Mouse (Mus musculus) CH12.LX (cell line): Measurements from ENCODE around the gene Prkca. TPM values are rescaled to one million over a fixed set of nuclear protein-coding genes. Genes with fewer than 3 reads are reported as not detected.

Source experiments
- DNase-seq: peaks from one replicate; pipeline ENCODE4 v3.0.0-alpha.2; 2013; ENCODE audit errors: extremely low read depth
- H3K27ac ChIP-seq: 2 replicates; pipeline ENCODE4 v1.5.1; 2012; ENCODE audit warnings: low read depth, mild to moderate bottlenecking, control low read depth, moderate library complexity; ENCODE audit not compliant: insufficient read depth
- H3K27me3 ChIP-seq: replicated peaks from 2 replicates; pipeline ENCODE3; 2012; ENCODE audit warnings: inconsistent platforms
- H3K36me3 ChIP-seq, 2 experiments: replicated peaks in 1 of 2; 2 replicates each; pipeline versions ENCODE3 to v1.6.1; 2012; ENCODE audit warnings: inconsistent platforms in 1 of 2, low read length in 1 of 2, mild to moderate bottlenecking in 1 of 2, mixed read lengths in 1 of 2, moderate library complexity in 1 of 2; ENCODE audit not compliant: control insufficient read depth in 1 of 2, insufficient read depth in 1 of 2
- H3K4me1 ChIP-seq, 2 experiments: 2 replicates each; pipeline ENCODE4 v1.6.1; 2012; ENCODE audit warnings: inconsistent platforms in 1 of 2, moderate library complexity in 1 of 2; ENCODE audit not compliant: insufficient read depth in 2 of 2, control insufficient read depth in 1 of 2
- H3K4me2 ChIP-seq: 2 replicates; pipeline ENCODE4 v1.6.1; 2012; ENCODE audit warnings: low read depth, mild to moderate bottlenecking, control low read depth; ENCODE audit not compliant: poor library complexity, insufficient read depth, severe bottlenecking
- H3K4me3 ChIP-seq, 3 experiments: fragments of 150-350 bp in 1 of 3; sonication (generic) in 1 of 3; replicated peaks in 1 of 3; 2 replicates each; pipeline versions ENCODE3 to v1.5.1; 2011 to 2012; ENCODE audit warnings: low read depth in 2 of 3, low read length in 2 of 3, mild to moderate bottlenecking in 2 of 3, moderate library complexity in 2 of 3, control low read depth in 1 of 3, improper control_type of control experiment in 1 of 3, inconsistent platforms in 1 of 3, mixed read lengths in 1 of 3; ENCODE audit not compliant: poor library complexity in 1 of 3
- H3K79me2 ChIP-seq: replicated peaks from 2 replicates; pipeline ENCODE4 v1.6.1; 2012; ENCODE audit warnings: mild to moderate bottlenecking, moderate library complexity; ENCODE audit not compliant: control insufficient read depth, poor library complexity, insufficient read depth, severe bottlenecking; ENCODE audit errors: extremely low read depth
- H3K9ac ChIP-seq: 2 replicates; pipeline ENCODE4 v1.6.1; 2012; ENCODE audit warnings: low read depth, mild to moderate bottlenecking, control low read depth, moderate library complexity; ENCODE audit not compliant: insufficient read depth
- H3K9me3 ChIP-seq: replicated peaks from 2 replicates; pipeline ENCODE3; 2012; ENCODE audit warnings: low read length, inconsistent platforms, mixed read lengths
- BHLHE40 ChIP-seq: IDR thresholded peaks from 2 replicates; pipeline ENCODE4 v1.6.1; 2011; ENCODE audit warnings: mild to moderate bottlenecking, low read depth, low read length, improper control_type of control experiment
- CHD2 ChIP-seq: IDR thresholded peaks from 2 replicates; pipeline ENCODE4 v1.6.1; 2011; ENCODE audit warnings: low read length, improper control_type of control experiment
- E2F4 ChIP-seq: IDR thresholded peaks from 2 replicates; pipeline ENCODE4 v1.6.1; 2011; ENCODE audit warnings: low read depth, low read length, improper control_type of control experiment; ENCODE audit not compliant: insufficient replicate concordance
- ELF1 ChIP-seq: IDR thresholded peaks from 2 replicates; pipeline ENCODE4 v1.6.1; 2014; ENCODE audit warnings: low read depth, mild to moderate bottlenecking, inconsistent platforms, low read length, improper control_type of control experiment
- GABPA ChIP-seq: IDR thresholded peaks from 2 replicates; pipeline ENCODE4 v1.6.1; 2012; ENCODE audit warnings: low read depth, low read length, improper control_type of control experiment, inconsistent platforms; ENCODE audit not compliant: insufficient replicate concordance
- JUN ChIP-seq: IDR thresholded peaks from 2 replicates; pipeline ENCODE4 v1.6.1; 2011; ENCODE audit warnings: low read depth, mild to moderate bottlenecking, low read length, improper control_type of control experiment, moderate library complexity; ENCODE audit not compliant: insufficient read depth
- JUND ChIP-seq: conservative IDR thresholded peaks from 2 replicates; pipeline ENCODE4 v1.6.1; 2011; ENCODE audit warnings: low read depth, low read length, improper control_type of control experiment
- MAFK ChIP-seq: IDR thresholded peaks from 2 replicates; pipeline ENCODE4 v1.6.1; 2011; ENCODE audit warnings: low read length, improper control_type of control experiment; ENCODE audit not compliant: insufficient replicate concordance
- MAX ChIP-seq: IDR thresholded peaks from 2 replicates; pipeline ENCODE4 v1.6.1; 2011; ENCODE audit warnings: low read length, improper control_type of control experiment
- MAZ ChIP-seq: IDR thresholded peaks from 2 replicates; pipeline ENCODE4 v1.6.1; 2012; ENCODE audit warnings: low read depth, mild to moderate bottlenecking, inconsistent platforms, low read length, improper control_type of control experiment, moderate library complexity
- MEF2A ChIP-seq: IDR thresholded peaks from 2 replicates; pipeline ENCODE4 v1.6.1; 2014; ENCODE audit warnings: low read depth, mild to moderate bottlenecking, inconsistent platforms, low read length, improper control_type of control experiment, borderline replicate concordance
- NELFE ChIP-seq: IDR thresholded peaks from 2 replicates; pipeline ENCODE4 v1.6.1; 2011; ENCODE audit warnings: low read depth, low read length, improper control_type of control experiment
- POLR2A ChIP-seq: IDR thresholded peaks from 2 replicates; pipeline ENCODE4 v1.6.1; 2011; ENCODE audit warnings: low read depth, mild to moderate bottlenecking, improper control_type of control experiment, low read length
- POLR2AphosphoS2 ChIP-seq: IDR thresholded peaks from 2 replicates; pipeline ENCODE4 v1.6.1; 2011; ENCODE audit warnings: low read depth, low read length, improper control_type of control experiment
- RAD21 ChIP-seq: IDR thresholded peaks from 2 replicates; pipeline ENCODE4 v1.6.1; 2011; ENCODE audit warnings: low read depth, mild to moderate bottlenecking, low read length, improper control_type of control experiment, moderate library complexity
- RCOR1 ChIP-seq: conservative IDR thresholded peaks from 2 replicates; pipeline ENCODE4 v1.6.1; 2012; ENCODE audit warnings: low read depth, mild to moderate bottlenecking, inconsistent platforms, low read length, improper control_type of control experiment
- SMC3 ChIP-seq: IDR thresholded peaks from 2 replicates; pipeline ENCODE4 v1.6.1; 2011; ENCODE audit warnings: low read depth, low read length, improper control_type of control experiment
- TBP ChIP-seq: conservative IDR thresholded peaks from 2 replicates; pipeline ENCODE4 v1.6.1; 2011; ENCODE audit warnings: low read depth, low read length, improper control_type of control experiment
- TCF12 ChIP-seq: IDR thresholded peaks from 2 replicates; pipeline ENCODE4 v1.6.1; 2014; ENCODE audit warnings: low read depth, mild to moderate bottlenecking, inconsistent platforms, low read length, improper control_type of control experiment
- UBTF ChIP-seq: IDR thresholded peaks from 2 replicates; pipeline ENCODE4 v1.6.1; 2012; ENCODE audit warnings: low read depth, mild to moderate bottlenecking, inconsistent platforms, low read length, improper control_type of control experiment, moderate library complexity
- USF1 ChIP-seq: IDR thresholded peaks from 2 replicates; pipeline ENCODE4 v1.6.1; 2014; ENCODE audit warnings: low read depth, mild to moderate bottlenecking, inconsistent platforms, low read length, improper control_type of control experiment
- USF2 ChIP-seq: conservative IDR thresholded peaks from 2 replicates; pipeline ENCODE4 v1.6.1; 2011; ENCODE audit warnings: low read depth, low read length, improper control_type of control experiment
- ZC3H11A ChIP-seq: IDR thresholded peaks from 2 replicates; pipeline ENCODE4 v1.6.1; 2012; ENCODE audit warnings: low read depth, mild to moderate bottlenecking, inconsistent platforms, low read length, improper control_type of control experiment
- ZKSCAN1 ChIP-seq: IDR thresholded peaks from 2 replicates; pipeline ENCODE4 v1.6.1; 2012; ENCODE audit warnings: low read depth, inconsistent platforms, low read length, improper control_type of control experiment, borderline replicate concordance
- ZNF384 ChIP-seq: IDR thresholded peaks from 2 replicates; pipeline ENCODE4 v1.6.1; 2012; ENCODE audit warnings: low read depth, low read length, improper control_type of control experiment, inconsistent platforms
- dilution Hi-C: fragments of 300-500 bp; cut with MboI; formaldehyde crosslinking; loops from 2 replicates; pipeline ENCODE4 v1.14.3; 2020; ENCODE audit warnings: low sequenced_read_pairs; ENCODE audit not compliant: extremely low pct_unique_long_range_greater_than_20kb, extremely low pct_ligation_motif_present
- in situ Hi-C: fragments of 300-500 bp; cut with MboI; formaldehyde crosslinking; loops from 3 replicates; pipeline ENCODE4 v1.14.3; 2019; ENCODE audit warnings: low sequenced_read_pairs, low pct_ligation_motif_present, low pct_unique_long_range_greater_than_20kb, mixed read lengths
- polyA plus RNA-seq: library from polyadenylated mRNA; unstranded; fragments of >175 nt; gene quantifications from 2 replicates; pipeline ENCODE4 v1.2.1, GENCODE M21; 2012; ENCODE audit warnings: low read depth; ENCODE audit not compliant: insufficient read length
- total RNA-seq, 2 experiments: library from RNA; depleted of rRNA; stranded (reverse); fragments of 300-350 nt in 1 of 2; fragments of >200 nt in 1 of 2; gene quantifications; 2 replicates each; pipeline ENCODE4 v1.2.3; 2012 to 2014

Gene Prkca
- total and polyA plus RNA-seq, 3 experiments = 40.0 to 107 (median 43.7) TPM

- H3K4me3 ChIP-seq = no peak overlapping the region
- TF ChIP-seq MAFK (no peak), MEF2A (no peak), BHLHE40 (no peak), ELF1 (no peak), UBTF (no peak), TBP (no peak), USF2 (no peak), MAX (no peak), POLR2AphosphoS2 (no peak), ZKSCAN1 (no peak), CHD2 (no peak), NELFE (no peak), GABPA (no peak), E2F4 (no peak)
- no peaks in the 10 kb centered on the region for H3K79me2 ChIP-seq
- H3K4me2 ChIP-seq = no peak overlapping the region
- no peaks in the 10 kb centered on the region for H3K9me3 ChIP-seq
- DNase-seq = no peak
- H3K27me3 ChIP-seq = no peaks in the 10 kb centered on the region
- in situ Hi-C loops = no loop called here
- no peak overlapping the region for H3K27ac ChIP-seq
- no peak overlapping the region for H3K9ac ChIP-seq
- dilution Hi-C loops = no loop called here
- peaks cover 5 to 59% of the 10 kb centered on the region in 2 experiments for H3K36me3 ChIP-seq
- H3K4me1 ChIP-seq = peaks cover 0 to 34% of the 10 kb centered on the region in 2 experiments; a peak in 2 of 4 replicates
These were observed 279.3 kb downstream of the Prkca start for GRCm38 (mm10) chr11:108064401-108064800.

- no peak overlapping the region for H3K4me3 ChIP-seq
- H3K4me1 ChIP-seq = peaks cover 0 to 32% of the 10 kb centered on the region in 2 experiments; a peak in 2 of 4 replicates
- no peak overlapping the region for H3K27ac ChIP-seq
- in situ Hi-C loops = no loop called here
- H3K79me2 ChIP-seq = no peaks in the 10 kb centered on the region
- H3K4me2 ChIP-seq = no peak overlapping the region
- peaks cover 5 to 63% of the 10 kb centered on the region in 2 experiments for H3K36me3 ChIP-seq
- TF ChIP-seq RCOR1 (no peak), RAD21 (no peak), JUN (no peak), MAFK (no peak), MAZ (no peak), USF1 (no peak), GABPA (no peak), SMC3 (no peak), ZNF384 (no peak), TBP (no peak), ZC3H11A (no peak), TCF12 (no peak), JUND (no peak), POLR2A (no peak)
- dilution Hi-C loops = no loop called here
- H3K9ac ChIP-seq = no peak overlapping the region
- H3K9me3 ChIP-seq = no peaks in the 10 kb centered on the region
- H3K27me3 ChIP-seq = no peaks in the 10 kb centered on the region
- no peak for DNase-seq
These were observed 280.6 kb downstream of the Prkca start for GRCm38 (mm10) chr11:108063096-108063495.
